Mouse (Mus musculus): Measurements from ENCODE around the gene Bst1.

The Bst1 gene

DNA sequence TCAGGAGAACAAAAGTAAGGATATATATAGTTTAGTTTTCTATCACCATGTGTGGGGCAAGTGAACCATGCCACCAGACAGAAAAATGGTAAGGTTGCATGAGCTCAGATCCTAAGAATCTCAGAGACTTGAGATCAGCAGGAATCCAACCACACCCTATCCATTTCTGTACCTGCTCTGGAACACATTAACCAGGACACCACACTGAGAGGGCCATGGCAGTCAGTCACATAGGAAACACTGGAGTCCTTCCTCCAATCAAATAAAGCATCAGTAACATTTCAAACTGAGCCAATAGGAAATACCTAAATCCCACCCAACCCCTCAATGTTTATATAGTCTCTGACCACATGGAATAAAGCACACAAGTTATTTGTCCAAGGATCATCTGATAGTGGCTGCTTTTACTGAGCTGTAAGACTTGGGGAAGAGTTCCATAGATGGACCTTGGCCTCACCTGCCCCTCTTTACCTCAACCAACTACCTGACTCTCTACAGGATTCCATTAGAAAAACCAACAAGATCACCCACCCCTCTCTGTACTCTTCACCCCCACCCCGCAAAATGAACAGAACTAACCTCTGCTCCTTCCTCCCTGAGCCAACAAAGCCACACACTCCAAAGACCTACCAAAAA is 8.1 kb upstream of the Bst1 start:
- DNase-seq (ENCODE audit: low read depth, low spot score), result no peak

DNA sequence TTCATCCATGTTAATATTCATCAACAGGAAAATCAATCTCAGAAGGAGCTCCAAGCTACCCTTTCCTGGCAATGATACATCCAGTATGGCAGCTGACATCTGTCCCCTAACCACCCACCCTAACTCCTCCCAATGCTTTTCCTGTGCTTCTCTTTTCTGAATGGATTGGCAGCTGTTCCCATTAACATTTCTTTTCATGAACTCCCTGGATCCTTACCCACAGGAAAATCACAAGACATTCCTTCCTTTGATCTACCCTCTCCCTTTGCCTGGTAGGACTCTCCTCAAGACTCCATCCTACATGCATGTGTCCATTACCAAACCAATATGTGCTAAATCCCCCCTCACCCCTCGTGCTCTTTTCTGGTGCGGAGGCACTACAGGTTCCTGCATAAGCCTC is 4.1 kb upstream of the Bst1 start:
- DNase-seq (ENCODE audit: low read depth, low spot score), result peak; percentile 92

GRCm38 (mm10) chr5:43815769-43816168 is 2.9 kb upstream of the Bst1 start:
- peak; percentile 78 for DNase-seq (ENCODE audit: low read depth, low spot score)

GRCm38 (mm10) chr5:43820785-43821184 is 2.1 kb downstream of the Bst1 start:
- no peak for DNase-seq (ENCODE audit: low read depth, low spot score)

DNA sequence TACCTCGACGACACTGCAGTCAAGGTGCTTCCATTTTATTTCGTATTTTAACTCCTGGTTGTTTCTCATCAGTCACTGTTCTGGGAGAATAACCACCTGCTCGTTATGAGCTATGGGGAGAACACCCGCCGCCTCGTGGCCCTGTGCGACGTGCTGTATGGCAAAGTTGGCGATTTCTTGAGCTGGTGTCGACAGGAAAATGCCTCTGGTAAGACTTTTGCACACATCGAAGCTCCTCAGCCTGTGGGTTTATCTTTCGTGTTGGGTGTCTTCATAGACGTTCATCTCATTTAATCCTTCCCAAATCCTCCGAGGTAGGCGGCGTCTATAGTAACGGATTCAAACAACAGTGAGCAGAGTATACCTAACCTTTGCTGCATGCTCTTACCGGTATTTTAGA is 2.9 kb downstream of the Bst1 start, which contains the start of gene Fbxl5:
Gene Fbxl5, minus strand, starts transcription at position 101 of the 400 bp plus-strand sequence.
- no peak for DNase-seq (ENCODE audit: low read depth, low spot score)

- no peak for DNase-seq (ENCODE audit: low read depth, low spot score)
Observed at GRCm38 (mm10) chr5:43822199-43822598, 3.5 kb downstream of the Bst1 start.

GRCm38 (mm10) chr5:43822824-43823223 is 4.1 kb downstream of the Bst1 start:
- no peak for DNase-seq (ENCODE audit: low read depth, low spot score)

DNA sequence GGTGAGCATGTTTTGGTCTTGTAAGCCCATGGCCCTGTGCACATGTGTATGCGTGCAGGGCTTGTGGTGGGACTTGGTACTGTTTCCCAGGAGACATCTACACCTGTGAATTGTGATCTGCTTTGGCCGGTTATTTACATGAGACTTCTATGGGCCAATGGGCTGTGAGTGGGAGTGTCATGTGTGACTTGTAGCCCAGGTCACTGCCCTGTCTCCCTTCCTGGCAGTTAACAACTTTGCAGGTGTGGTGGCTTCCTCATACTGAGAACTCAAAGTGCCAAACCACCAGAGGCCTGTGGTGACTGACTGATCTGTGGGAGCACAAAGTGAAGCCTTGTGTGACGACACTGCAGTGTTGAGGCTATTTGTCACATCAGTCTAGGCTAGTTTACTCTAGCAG is 5.9 kb downstream of the Bst1 start:
- no peak for DNase-seq (ENCODE audit: low read depth, low spot score)

- DNase-seq (ENCODE audit: low read depth, low spot score), result no peak
Observed at GRCm38 (mm10) chr5:43826883-43827282, 8.2 kb downstream of the Bst1 start.

- DNase-seq (ENCODE audit: low read depth, low spot score), result no peak
Observed at GRCm38 (mm10) chr5:43827366-43827765, 8.7 kb downstream of the Bst1 start.

DNA sequence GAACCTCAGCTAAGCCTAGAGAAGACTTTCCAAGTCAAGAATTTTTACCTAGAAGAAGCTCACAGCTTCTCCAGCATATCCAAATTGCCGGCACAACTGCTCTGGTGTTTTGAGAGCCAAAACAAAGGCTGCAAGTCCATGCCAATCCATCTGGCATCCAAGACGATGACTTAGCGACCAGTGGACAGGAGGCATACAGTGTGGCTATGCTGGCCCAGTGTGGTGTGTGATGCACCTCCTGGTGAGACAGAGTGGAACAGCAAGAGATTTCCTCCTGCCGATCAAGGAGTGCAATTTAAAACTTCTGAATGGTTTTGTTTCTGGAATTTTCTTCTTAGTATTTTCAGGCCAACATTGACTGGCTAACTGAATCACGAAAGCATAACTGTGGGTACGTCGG is 17.9 kb downstream of the Bst1 start:
- DNase-seq (ENCODE audit: low read depth, low spot score), result no peak

DNA sequence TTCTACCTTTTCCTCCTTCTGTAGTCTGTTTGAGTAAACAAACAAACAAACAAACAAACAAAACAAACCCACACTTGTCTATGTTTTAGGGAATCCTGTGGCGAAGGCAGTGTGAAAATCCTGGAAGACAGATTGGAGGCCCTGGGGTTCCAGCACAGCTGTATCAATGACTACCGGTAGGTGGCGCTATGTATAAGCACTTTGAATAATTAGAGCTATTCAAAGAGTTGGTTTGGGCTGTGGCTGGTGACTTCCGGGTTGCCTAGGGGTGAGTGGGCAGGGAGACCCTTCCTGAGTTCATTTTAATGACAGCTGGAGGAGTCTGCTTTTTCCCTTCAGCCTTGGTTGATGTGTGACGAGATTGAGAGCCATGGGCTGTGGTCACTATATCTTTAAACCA is 18.7 kb downstream of the Bst1 start:
- peak; percentile 50 for DNase-seq (ENCODE audit: low read depth, low spot score)

- DNase-seq (ENCODE audit: low read depth, low spot score), result peak; percentile 79
Observed at GRCm38 (mm10) chr5:43841144-43842010, 22.7 kb downstream of the Bst1 start.

GRCm38 (mm10) chr5:43842011-43842285 is 23.3 kb downstream of the Bst1 start:
- DNase-seq (ENCODE audit: low read depth, low spot score), result no peak

- no peak for DNase-seq (ENCODE audit: low read depth, low spot score)
Observed at GRCm38 (mm10) chr5:43842576-43843155, 24.0 kb downstream of the Bst1 start.

GRCm38 (mm10) chr5:43845083-43845482 is 26.4 kb downstream of the Bst1 start:
- no peak for DNase-seq (ENCODE audit: low read depth, low spot score)

DNA sequence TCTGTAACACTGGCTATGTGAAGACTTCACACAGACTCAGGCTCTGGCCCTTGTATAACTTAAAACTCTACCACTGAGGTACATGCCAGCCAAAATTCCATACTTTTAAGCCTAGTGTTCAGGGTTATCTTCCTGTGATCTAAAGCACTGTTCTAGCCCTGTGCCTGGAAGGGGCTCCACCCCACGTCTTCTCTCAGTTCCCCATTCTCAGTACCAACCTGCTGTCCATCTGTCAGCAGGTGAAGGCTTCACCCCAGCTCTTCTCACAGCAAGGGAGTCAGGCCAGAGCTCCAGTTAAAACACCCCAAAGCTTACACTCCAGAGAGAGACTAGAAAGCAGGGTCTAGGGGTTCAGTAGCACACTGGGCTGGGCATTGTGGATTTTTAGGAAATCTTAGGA is 27.0 kb downstream of the Bst1 start:
- no peak for DNase-seq (ENCODE audit: low read depth, low spot score)

DNA sequence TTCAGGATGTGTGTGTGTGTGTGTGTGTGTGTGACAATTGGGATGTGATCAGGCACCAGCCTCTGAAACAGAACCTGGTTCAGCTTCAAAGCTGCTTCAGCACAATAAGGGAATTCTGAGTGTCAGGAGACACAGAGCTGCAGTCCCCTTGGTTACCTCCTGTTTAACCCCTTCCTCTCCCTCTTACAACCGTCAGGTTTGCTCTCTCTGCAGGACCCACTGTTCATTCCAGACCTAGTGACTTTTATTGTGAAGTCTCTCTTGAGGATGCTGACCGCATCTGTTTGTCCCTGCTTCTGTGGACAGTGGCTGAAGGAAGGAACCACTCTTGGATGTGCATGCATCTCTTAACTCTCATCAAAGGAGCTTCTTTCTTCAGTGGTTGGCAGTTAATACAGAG is 27.5 kb downstream of the Bst1 start:
- DNase-seq (ENCODE audit: low read depth, low spot score), result no peak

DNA sequence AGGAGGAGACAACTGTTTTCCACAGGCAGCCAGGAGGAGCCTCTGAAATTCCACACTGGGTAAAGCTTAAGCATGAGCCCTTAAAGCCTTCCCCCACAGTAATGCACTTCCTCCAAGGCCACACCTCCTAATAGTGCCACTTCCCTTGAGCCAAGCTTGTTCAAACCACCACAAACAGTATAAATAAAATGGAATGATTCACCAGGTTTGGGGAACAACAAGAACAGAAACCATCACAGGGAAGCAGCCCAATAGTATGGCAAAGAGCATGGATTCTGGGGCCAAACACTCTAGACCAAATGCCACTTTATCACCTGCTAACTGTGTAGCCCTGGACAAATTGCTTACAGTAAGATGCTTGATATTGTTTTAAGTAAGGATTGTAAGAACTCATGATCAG is 28.9 kb downstream of the Bst1 start:
- no peak for DNase-seq (ENCODE audit: low read depth, low spot score)

GRCm38 (mm10) chr5:43848275-43848674 is 29.6 kb downstream of the Bst1 start:
- no peak for DNase-seq (ENCODE audit: low read depth, low spot score)

- DNase-seq (ENCODE audit: low read depth, low spot score), result peak; percentile 80
Observed at GRCm38 (mm10) chr5:43853096-43853867, 34.6 kb downstream of the Bst1 start.

DNA sequence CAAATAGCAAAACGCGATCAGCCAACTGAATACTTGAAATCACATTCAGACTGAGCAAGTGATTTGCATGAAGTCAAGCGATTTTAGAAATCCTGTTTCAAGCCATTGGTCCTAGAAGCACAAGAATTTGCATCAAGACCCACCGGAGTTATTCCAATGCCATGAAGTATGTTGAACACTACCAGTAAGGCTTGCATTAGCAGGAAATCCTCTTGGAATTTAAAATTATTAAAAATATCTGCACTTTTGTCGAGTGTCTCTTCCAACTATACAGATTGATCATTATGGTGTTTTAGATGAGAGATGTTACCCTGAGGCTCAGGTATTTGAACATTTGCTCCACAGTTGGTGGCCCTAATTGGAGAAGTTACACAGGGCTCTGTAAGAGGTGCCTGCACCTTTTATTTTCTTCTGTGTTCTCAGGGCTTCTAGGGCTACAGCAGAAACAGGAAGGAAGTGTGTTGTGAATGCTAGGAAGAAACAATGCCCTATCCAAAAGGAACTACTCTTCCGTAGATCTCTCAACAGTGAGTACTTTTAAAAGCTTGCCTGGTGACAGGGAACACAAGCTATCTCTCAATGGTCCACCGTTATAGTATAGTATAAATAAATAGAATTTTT is 35.3 kb downstream of the Bst1 start:
- DNase-seq (ENCODE audit: low read depth, low spot score), result no peak
